Mouse (Mus musculus): ENCODE data around the gene Tulp3. TPM values are rescaled to one million over a fixed set of nuclear protein-coding genes. Genes with fewer than 3 reads are reported as not detected.

The Tulp3 gene
- polyA plus RNA-seq, 1 experiment = 27.8 TPM

GRCm38 (mm10) chr6:128285792-128286430 is 69.7 kb downstream of the Tulp3 start:
- Histone ChIP-seq H3K27ac (ENCODE audit: insufficient read depth, low read length) (no peak overlapping the region), H3K4me1 (ENCODE audit: control insufficient read depth, insufficient read depth, low read length) (no peaks in the 10 kb centered on the region), H3K4me3 (ENCODE audit: insufficient read depth, low read length) (no peak overlapping the region)
- TF ChIP-seq POLR2A (IDR thresholded peaks at IDR 0.05; ENCODE audit: extremely low read depth, insufficient read depth, low read length) (no peak), CTCF (IDR thresholded peaks at IDR 0.05; ENCODE audit: extremely low read depth, insufficient read depth, low read length) (no peak)

DNA sequence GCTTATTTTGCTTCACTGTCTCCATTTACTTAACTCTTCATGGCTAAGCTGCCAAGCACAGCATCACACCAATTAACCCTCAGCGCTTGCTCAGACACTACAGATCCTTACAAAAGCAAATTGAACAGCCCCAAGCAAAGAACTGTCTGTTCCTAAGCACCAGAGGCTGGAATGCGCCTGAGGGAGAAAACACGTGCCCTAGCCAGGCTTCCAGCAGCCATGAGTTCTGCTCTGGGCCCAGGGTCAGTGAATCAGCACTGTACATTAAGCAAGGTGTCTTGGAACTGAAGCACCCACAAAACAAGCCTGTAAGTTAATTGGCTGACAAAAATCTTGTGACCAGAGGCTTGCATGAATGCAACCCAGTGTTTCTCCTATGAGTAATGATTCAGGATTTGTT is 73.5 kb downstream of the Tulp3 start:
- Histone ChIP-seq H3K4me1 (ENCODE audit: control insufficient read depth, insufficient read depth, low read length) (no peaks in the 10 kb centered on the region), H3K27ac (ENCODE audit: insufficient read depth, low read length) (no peak overlapping the region), H3K4me3 (ENCODE audit: insufficient read depth, low read length) (no peak overlapping the region)
- TF ChIP-seq POLR2A (IDR thresholded peaks at IDR 0.05; ENCODE audit: extremely low read depth, insufficient read depth, low read length) (no peak), CTCF (IDR thresholded peaks at IDR 0.05; ENCODE audit: extremely low read depth, insufficient read depth, low read length) (no peak)

GRCm38 (mm10) chr6:128280472-128281145 is 75.0 kb downstream of the Tulp3 start:
- no peak overlapping the region for H3K27ac ChIP-seq (ENCODE audit: insufficient read depth, low read length)
- H3K4me3 ChIP-seq (ENCODE audit: insufficient read depth, low read length) = no peak overlapping the region
- H3K4me1 ChIP-seq (ENCODE audit: control insufficient read depth, insufficient read depth, low read length) = no peaks in the 10 kb centered on the region
- TF ChIP-seq CTCF (IDR thresholded peaks at IDR 0.05; ENCODE audit: extremely low read depth, insufficient read depth, low read length) (no peak), POLR2A (IDR thresholded peaks at IDR 0.05; ENCODE audit: extremely low read depth, insufficient read depth, low read length) (no peak)

DNA sequence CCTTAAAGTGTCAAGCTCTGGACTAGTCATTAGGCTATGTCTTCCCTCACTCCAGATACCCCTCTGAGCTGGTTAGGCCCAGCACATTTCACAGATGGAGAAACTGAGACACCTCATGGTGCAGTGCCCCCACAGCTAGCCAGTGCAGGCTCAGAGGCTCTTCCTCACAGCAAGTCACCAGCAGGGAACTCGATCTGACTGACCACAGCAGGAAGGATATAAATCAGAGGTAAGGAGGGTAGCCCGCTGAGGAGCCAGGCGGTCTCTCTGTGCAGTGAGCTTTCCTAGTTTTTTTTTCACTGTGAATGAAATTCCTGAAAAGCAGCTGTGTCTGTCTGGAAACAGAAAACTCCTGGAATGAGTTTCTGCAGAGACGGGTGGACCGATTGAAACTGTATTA is 76.0 kb downstream of the Tulp3 start:
- Histone ChIP-seq H3K4me3 (ENCODE audit: insufficient read depth, low read length) (no peak overlapping the region), H3K27ac (ENCODE audit: insufficient read depth, low read length) (no peak overlapping the region), H3K4me1 (ENCODE audit: control insufficient read depth, insufficient read depth, low read length) (no peaks in the 10 kb centered on the region)
- no peak for TF ChIP-seq CTCF (IDR thresholded peaks at IDR 0.05; ENCODE audit: extremely low read depth, insufficient read depth, low read length)
- TF ChIP-seq POLR2A (IDR thresholded peaks at IDR 0.05; ENCODE audit: extremely low read depth, insufficient read depth, low read length) = no peak

GRCm38 (mm10) chr6:128279099-128279498 is 76.6 kb downstream of the Tulp3 start:
- Histone ChIP-seq H3K4me1 (ENCODE audit: control insufficient read depth, insufficient read depth, low read length) (no peaks in the 10 kb centered on the region), H3K27ac (ENCODE audit: insufficient read depth, low read length) (no peak overlapping the region), H3K4me3 (ENCODE audit: insufficient read depth, low read length) (no peak overlapping the region)
- no peak for TF ChIP-seq POLR2A (IDR thresholded peaks at IDR 0.05; ENCODE audit: extremely low read depth, insufficient read depth, low read length)
- no peak for TF ChIP-seq CTCF (IDR thresholded peaks at IDR 0.05; ENCODE audit: extremely low read depth, insufficient read depth, low read length)

DNA sequence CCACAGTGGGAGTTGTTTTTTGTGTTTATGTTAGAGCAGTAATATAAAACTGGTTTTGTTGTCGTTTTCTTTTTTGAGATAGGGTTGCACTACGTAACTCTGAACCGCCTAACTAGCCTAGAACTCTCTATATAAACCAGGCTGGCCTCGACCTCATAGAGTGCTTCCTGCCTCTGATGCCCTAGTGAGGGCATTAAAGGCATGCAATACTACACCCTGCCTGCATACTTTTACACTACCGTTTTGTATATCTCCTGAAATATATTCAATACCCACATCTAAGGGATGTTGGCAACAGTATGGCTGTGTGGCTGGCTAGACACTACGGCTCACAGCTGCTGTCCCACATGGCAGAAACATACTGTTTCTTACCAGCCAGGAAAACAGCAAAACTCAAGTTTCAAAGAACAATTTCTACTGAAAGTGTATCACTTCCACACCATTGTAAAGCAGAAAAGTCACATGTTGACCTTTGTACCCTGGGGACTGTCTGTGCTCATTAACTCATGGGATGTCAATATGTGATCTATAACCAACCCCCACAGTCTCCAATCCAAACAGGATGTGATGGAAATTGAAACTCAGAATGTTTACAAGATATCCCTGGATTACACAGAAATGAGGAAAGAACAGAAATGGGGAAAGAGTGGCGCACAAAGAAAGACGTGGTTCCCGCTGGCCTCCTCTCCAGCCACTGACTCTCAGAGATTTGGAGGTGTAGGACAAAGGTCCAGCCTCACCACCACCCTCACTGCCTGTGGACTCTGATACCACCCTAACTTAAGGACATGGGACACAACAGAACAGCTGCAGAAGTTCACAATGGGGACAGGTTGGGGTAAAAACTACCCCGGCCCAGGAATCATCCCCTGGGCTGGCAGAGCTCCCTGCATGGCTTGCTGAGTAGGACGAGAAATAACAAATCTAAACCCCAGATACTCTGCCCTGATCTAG is 78.2 kb downstream of the Tulp3 start:
- Histone ChIP-seq H3K4me3 (ENCODE audit: insufficient read depth, low read length) (no peak overlapping the region), H3K4me1 (ENCODE audit: control insufficient read depth, insufficient read depth, low read length) (no peaks in the 10 kb centered on the region), H3K27ac (ENCODE audit: insufficient read depth, low read length) (no peak overlapping the region)
- TF ChIP-seq CTCF (IDR thresholded peaks at IDR 0.05; ENCODE audit: extremely low read depth, insufficient read depth, low read length) (no peak), POLR2A (IDR thresholded peaks at IDR 0.05; ENCODE audit: extremely low read depth, insufficient read depth, low read length) (no peak)

GRCm38 (mm10) chr6:128276349-128276748 is 79.3 kb downstream of the Tulp3 start:
- TF ChIP-seq CTCF (IDR thresholded peaks at IDR 0.05; ENCODE audit: extremely low read depth, insufficient read depth, low read length) (no peak), POLR2A (IDR thresholded peaks at IDR 0.05; ENCODE audit: extremely low read depth, insufficient read depth, low read length) (no peak)
- no peak overlapping the region for H3K27ac ChIP-seq (ENCODE audit: insufficient read depth, low read length)

GRCm38 (mm10) chr6:128275506-128276064 is 80.1 kb downstream of the Tulp3 start:
- no peak overlapping the region for H3K27ac ChIP-seq (ENCODE audit: insufficient read depth, low read length)
- no peak overlapping the region for H3K4me3 ChIP-seq (ENCODE audit: insufficient read depth, low read length)
- H3K4me1 ChIP-seq (ENCODE audit: control insufficient read depth, insufficient read depth, low read length) = no peaks in the 10 kb centered on the region
- TF ChIP-seq CTCF (IDR thresholded peaks at IDR 0.05; ENCODE audit: extremely low read depth, insufficient read depth, low read length) (no peak), POLR2A (IDR thresholded peaks at IDR 0.05; ENCODE audit: extremely low read depth, insufficient read depth, low read length) (no peak)

More at GRCm38 (mm10) chr6:128276349-128276748, 79.3 kb downstream of the Tulp3 start:
- no peaks in the 10 kb centered on the region for H3K4me1 ChIP-seq (ENCODE audit: control insufficient read depth, insufficient read depth, low read length)
- H3K4me3 ChIP-seq (ENCODE audit: insufficient read depth, low read length) = no peak overlapping the region

DNA sequence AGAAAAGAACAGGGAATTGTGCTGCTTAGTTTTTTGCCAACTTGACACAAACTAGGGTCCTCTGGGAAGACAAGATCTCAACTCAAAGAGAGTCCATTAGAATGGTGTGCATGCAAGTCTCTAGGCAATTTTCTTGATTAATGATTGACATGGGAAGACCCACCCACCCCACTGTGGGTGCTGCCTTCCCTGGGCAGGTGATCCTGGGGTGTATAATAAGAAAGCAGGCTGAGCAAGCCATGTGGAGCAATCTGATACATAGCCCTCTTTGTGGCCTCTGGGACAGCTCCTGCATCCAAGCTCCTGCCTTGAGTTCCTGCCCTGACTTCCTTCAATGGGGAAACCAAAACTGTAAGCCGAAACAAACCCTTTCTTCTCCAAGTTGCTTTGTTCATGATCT is 82.1 kb downstream of the Tulp3 start:
- TF ChIP-seq POLR2A (IDR thresholded peaks at IDR 0.05; ENCODE audit: extremely low read depth, insufficient read depth, low read length) (no peak), CTCF (IDR thresholded peaks at IDR 0.05; ENCODE audit: extremely low read depth, insufficient read depth, low read length) (no peak)
- H3K27ac ChIP-seq (ENCODE audit: insufficient read depth, low read length) = no peak overlapping the region
- no peak overlapping the region for H3K4me3 ChIP-seq (ENCODE audit: insufficient read depth, low read length)
- H3K4me1 ChIP-seq (ENCODE audit: control insufficient read depth, insufficient read depth, low read length) = no peaks in the 10 kb centered on the region

Data from cortical plate, adult 2 months (tissue).